Mouse (Mus musculus) kidney, adult 9 months (tissue): Measurements from ENCODE around the gene Mansc1.
"Not testable (repeated sequence)": the region's sequence is repeated elsewhere in the genome, so short reads cannot be mapped to it uniquely, and the experiment has no call there.

Source experiments
- DNase-seq: peaks from one replicate; pipeline ENCODE4 v3.0.0; 2022

Mansc1 gene

DNA sequence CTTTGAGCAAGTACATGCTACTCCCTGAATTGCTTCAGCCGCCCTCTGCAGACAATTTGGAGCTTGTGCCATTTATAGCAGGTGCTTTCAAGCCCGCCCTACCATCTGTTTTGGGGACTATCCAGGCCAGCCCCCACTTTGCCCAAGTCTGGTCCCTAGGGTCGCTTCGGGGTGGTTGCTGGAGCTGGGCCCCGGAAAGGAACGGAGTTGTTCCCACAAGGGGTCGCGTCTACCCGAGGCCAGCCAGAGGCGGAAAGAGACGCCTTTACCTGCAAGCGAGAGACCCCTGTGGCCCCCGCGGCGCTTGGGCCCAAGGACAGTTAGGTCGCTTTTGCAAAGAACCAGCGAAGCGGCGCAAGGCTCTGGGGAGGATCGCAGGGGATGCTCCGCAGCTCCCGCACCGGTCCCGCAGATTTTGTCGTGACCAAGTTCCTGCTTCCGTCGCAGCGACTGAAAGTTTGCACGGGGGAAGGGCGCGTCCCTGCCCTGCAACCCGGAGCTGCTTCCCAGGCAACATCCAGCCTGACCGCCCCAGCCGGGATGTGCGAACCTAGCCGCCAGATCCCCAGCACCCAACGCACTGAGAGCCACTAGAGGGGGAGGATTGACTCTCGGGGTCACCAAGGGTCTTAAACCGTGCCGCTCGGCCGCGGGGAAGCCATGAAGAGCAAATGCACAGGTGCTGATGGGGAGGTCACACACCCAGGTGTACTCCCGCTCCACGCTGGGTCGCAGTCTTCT lies at the start of gene Mansc1:
Mansc1 (minus strand) TSS at position 542 of the 741 bp plus-strand sequence.
- DNase-seq, result peak; percentile 50

DNA sequence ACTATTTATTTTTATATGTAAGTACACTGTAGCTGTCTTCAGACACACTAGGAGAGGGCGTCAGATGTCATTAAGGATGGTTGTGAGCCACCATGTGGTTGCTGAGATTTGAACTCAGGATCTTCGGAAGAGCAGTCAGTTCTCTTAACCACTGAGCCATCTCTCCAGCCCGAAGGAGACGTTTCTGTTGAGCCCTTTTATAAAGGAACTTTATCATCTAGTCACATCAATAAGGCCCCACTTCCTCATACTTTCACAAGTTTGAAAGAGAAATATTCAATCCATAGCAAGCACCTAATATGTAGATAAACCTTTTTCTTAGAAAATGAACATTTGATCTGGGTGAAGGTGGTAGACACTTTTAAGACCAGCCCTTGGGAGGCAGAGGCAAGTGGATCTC lies 47.0 kb upstream of the Mansc1 start:
- not testable (repeated sequence) for DNase-seq

DNA sequence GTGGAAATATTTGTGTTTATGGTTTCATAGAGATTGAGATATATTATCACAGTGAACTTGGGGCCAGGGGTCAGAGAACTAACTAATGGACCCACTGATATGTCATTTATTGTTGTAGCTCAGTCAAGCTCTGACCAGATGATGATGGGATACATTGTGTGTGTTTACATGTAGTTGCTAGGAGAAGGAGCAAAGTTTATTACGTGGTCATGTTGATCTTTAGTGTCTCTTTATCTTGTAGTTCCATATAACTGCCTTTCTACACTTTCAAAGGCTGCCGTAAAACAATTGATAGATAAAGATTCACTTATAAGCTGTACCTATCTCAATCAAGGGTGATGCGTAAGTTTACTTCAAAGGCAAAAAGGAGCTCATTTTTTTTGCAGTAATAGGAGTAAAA lies 45.7 kb upstream of the Mansc1 start:
- no peak for DNase-seq

DNA sequence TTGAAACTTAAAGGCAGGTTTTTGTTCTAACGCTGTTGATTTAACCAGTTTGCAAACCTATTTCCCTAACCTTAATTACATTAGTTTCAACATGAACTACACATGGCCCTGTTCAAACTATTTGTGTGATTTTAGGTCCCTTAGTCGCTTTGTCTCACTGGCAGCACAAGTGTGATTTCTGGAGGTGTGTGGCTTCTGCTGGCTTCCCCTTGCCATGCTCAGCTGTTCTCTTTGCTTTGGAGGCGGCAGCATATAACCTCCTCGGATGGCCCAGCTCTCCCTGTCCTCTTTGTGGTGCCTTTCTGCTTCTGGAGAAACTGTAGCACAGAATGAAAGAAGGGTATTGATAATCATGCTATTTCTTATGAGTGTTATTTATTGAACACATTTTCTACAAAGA lies 45.2 kb upstream of the Mansc1 start:
- DNase-seq, result no peak

DNA sequence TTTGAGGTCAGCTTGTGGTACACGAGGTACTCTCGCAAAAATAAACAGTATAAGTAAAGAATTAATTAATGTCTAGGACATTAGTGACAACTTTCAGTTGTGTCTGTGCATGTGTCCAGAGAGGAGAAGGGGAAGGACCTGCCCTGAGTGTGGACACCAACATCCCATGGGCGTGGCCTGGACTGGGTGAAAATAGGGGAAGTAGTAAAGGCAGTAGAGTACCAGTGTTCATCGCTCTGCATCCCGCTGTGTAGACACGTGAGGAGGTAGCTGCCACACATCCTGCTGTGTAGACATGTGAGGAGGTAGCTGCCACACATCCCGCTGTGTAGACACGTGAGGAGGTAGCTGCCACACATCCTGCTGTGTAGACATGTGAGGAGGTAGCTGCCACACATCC lies 41.4 kb upstream of the Mansc1 start:
- DNase-seq, result not testable (repeated sequence)

DNA sequence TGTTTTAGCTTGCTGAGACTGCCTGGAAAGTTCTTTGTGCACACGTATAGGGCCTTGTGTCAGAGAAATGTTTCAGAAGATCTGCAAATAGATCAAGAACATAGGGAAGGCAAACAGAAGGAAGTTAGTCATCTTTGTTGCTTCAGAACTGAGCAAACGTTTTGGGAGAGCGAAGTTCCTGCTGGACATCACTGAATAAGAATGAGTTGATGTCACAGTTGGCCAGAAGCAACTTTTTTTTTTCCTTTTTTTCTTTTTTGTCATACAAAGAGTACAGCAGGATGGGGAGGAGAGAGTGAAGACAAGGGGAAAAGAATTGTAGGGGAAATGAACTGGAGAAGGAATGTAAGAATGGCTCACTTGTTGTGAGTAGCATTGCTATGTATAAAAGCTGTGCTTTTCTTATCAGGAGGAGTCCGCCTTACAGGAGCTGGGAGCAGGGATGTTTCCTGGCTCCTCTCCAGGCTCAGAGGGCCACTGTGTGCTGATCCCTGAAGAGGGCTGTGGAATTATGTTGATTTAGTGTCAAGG lies 38.7 kb upstream of the Mansc1 start:
- DNase-seq, result peak; percentile 27

DNA sequence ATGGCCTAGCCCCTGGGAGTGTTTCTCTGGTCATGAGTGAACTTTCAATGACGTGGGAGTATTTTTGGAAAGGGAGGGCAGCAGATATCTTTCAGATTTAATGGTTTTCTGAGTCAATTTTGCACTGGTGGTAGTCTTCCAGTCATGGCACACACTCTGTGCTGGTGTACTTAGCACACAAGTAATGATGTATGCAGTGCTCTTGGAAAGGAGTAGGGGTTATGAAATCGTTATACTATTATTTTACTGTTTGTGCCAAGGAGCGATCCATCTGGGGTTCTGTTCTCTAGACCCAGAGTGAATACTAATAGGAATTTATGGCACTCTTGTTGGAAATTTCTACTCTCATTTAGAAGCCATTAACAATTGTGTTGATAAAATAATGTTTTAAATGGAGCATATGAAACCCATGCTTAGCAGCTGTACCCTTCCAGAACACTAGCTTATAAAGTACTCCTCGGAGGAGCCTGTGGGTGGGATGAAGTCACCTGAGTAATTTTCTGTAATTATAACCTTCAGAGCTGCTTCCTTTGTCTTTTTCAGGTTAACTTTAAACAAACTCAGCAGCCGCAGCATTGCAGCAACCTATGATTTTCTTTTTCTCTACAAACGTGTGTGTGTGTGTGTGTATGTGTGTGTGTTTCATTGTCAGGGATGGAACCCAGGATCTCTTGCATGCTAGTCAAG lies 37.0 kb upstream of the Mansc1 start:
- DNase-seq, result no peak

DNA sequence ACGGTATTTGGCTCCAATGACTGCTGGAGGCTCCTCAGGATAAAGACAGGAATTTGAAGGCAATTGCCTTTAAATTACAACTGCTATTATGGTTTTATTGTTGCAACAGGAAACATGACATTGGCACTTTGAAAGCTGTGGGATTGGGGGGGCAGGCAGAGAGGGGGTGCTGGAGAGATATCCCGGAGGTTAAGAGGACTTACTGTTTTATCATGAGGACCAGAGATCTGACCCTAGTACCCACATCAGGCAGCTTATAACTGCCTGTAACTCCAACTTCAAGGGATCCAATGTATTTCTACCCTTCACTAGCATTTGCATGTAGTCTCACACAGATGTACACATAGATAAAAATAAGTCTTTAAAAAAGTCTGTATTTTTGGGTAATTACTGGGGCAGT lies 36.2 kb upstream of the Mansc1 start:
- no peak for DNase-seq

DNA sequence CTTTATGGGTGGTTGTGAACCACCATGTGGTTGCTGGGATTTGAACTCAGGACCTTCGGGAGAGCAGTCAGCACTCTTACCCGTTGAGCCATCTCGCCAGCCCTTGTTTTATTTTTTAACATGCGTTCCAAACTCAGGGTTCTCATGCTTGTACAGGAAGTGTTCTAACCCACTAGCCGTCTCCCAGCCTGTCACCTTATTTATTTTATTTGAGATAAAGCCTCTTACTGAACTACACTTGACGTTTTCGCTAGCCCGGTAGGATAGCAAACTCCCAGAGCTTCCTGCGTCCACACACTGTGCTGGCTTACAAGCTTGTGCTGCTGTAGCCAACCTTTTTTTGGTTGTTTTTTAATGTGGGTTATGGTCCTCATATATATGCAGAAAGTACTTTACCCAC lies 33.5 kb upstream of the Mansc1 start:
- no peak for DNase-seq

DNA sequence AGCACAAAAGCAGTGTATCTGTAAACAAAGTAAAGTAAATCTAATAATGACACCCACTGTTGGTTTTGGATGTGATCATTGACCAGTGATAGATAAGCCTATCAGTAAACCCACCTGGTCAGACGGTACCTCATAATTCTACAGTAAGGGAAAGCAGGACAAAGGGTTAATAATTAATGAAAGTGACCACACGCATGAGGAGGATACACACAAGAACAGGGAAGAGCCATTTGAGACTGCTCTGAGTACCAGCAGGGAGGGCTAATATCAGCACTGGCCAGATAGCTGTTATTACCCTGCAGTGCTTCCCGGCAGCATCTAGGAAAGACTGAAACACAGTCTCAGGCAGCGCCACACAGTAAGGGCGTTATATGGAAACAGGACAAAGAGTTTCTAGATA lies 32.3 kb upstream of the Mansc1 start:
- DNase-seq, result peak; percentile 51

DNA sequence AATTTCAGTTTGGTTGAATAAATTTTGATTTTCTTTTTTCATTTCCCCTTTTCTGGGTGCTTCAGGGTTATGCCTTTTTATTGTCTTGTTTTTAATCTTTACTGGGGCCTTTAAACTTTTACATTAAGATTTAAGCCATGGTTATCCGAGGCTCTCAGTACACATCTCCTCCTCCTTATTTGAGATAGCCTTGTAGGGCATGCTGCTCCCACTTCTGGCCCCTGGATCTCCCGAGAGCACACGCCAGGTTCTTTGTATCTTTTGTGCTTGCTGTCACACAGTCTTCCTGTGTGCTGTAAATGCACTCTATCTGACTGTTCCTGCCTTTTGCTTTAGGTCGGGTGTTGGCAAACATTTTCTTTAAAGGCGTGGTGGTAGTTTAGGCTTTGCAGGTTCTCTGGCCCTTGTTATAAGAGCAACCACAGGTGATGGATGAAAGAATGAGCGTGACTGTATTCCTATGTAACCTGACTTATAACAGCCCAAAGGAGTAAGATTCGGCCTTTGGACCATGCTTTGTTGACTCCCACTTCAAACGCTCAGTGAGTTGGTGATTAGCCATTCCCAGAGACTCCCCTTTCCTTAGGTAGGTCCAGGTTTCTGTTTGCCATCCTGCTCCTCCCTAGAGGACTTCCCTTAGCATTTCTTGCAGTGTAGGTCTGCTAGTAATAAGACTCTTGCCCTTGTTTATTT lies 28.6 kb upstream of the Mansc1 start:
- peak; percentile 41 for DNase-seq

DNA sequence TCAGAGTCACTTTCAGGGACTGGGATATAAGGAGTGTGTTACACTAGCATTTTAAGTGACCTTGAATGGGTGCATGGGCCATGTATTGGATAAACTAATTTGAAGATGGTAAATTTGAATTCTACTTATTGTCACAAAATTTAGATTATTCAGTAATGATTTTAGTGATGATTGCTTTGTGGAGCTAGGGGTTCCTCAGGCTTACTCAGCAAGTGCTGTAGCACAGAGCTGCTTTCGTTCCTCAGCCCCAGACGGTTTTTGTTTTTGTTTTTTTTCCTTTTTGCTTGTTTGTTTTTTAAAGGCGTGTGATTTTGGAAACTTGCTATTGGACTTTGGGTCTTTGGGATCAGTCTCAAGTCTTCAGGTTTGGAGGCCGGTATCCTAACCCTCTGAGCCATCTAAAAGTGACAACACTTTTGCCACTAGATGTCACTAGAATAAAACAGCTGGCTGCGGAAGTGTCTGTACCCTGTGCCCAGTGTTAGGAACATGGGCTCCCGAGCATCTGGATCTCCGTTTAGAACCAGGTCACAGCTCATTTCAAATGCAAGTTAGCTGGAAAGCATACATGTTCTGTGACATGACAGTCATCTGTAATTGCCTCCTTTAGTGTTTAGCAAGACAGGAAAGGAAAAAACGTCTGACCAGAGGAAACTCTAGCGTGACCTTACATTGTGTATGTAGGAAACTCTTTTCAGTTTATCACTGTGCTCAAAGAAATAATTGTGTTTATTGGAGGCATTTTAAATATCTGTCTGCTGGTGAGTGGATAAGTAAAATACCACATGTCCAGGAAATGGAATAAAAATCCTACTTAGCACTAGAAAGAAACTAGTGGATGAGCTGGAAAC lies 27.0 kb upstream of the Mansc1 start:
- peak; percentile 87 for DNase-seq

DNA sequence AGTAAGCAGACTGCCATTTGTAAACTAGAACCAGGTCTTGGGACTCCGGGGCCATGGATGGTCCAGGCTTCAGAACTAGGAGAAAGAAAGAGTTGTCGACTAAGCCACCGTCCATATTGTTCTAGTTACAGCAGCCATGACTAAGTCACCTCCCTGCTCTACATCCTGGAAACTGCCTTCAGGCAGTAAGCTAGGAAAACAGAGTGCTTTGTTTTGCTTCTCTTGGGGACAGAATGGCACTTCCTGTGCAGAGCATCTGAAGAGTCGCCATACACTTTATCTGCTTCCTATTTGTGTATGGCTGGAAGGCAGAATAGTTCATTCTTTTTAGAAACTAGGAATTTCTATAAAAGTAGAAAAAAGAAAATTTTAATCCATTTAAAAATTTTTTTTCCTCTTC lies 24.2 kb upstream of the Mansc1 start:
- no peak for DNase-seq

DNA sequence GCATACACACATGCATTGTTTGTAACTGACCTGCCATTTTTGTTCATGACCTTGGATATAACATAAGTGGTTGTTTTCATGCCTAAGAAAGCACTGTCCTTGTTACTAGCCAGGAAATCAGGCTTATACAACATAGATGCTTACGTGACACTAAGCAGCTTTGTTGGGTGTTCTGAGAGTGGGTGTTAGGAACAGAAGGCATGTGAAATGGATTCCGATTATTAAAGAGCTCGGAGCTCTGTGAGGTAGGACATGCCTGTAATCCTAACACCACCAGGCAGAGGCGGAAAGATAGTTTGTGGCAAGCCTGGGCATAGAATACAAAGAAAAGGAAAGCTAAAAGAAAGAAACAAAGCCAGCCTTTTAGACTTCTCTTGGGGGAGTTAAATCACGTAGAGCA lies 16.1 kb upstream of the Mansc1 start:
- DNase-seq, result no peak

DNA sequence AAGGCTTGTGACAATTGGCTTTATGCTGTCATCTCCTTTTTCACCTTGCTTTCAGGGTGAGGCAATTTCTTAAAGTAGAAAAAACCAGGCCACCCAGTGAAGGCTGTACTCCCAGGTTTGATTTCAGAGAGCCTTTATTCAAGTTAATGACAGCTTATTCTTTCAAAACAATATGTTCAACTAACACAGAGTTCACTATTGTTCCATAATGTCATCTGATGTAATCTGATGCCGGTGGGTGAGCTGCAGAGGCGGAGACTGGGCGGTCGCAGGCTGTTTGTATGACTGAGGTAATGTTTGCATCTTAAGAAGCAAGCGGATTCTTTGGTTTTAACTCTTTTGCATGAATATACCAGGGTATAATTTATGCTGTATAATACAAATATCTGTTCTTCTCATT lies 15.3 kb upstream of the Mansc1 start:
- DNase-seq, result no peak

DNA sequence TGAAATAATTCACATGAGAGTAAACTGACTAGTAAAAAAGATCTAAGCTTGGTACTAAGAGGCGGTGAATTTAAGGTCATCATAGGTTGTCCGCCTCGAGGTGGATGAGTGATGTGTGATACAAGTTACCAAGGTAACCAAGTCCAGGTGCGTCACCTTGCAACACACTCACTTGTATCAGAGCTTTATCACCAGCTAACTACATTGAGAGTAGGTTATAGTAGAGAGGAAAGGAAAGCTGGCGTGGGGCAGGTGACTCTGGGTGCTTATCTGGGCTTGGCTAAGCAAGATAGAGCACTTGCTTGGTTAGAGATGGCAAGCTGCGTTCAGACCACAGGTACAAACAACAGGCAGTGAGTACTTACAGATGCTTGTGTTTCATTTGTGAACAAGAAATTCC lies 14.5 kb upstream of the Mansc1 start:
- DNase-seq, result no peak

DNA sequence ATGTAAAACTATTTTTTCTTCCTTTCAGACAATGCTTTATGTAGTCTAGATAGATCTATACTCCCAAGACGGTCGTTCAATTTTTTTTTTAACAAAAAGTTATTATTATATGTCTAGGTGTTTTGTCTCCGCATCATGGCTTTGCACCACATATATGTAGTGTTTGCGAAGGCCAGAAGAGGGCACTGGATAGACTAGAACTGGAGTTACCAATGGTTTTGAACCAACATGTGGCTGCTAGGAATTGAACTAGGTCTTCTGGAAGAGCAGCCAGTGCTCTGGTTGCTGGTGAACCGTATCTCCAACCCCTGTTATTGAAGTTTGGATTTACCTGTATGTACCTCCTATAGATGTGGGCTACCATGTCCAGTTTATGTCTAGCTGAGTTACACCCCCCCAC lies 11.0 kb upstream of the Mansc1 start:
- DNase-seq, result no peak

DNA sequence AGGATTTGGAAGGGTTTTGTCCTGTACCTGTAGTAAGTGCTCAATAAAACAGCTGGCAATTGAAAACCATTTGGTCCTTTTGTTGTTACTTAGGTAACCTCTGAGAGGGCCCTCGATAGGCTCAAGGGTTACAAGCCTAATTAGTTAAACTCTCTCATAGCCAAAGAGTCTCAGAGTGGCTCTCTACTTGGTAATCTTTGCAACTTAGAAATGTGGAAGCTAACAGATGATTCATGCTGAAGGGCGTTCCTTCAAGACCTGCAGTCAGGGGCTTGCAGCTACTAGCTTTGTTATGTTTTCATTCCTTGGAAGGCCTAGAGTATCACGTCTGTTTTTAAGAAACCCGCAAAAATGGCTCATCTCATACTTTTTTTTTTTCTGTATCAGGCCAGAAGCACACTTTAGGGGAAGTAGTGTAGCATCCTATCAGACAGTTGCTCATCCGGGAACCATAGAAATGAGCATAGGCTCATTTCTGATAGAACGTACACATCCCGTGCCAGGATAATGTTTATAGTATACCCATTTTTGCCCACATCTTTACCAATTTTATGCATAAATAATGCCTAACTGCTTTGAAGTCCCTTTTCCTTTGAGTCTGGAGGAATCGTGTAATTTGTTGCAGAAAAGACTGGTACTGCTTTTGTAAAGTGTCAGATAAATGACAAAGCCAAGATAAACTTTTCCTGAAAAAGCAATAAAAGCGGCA lies 9.6 kb upstream of the Mansc1 start:
- DNase-seq, result peak; percentile 38

DNA sequence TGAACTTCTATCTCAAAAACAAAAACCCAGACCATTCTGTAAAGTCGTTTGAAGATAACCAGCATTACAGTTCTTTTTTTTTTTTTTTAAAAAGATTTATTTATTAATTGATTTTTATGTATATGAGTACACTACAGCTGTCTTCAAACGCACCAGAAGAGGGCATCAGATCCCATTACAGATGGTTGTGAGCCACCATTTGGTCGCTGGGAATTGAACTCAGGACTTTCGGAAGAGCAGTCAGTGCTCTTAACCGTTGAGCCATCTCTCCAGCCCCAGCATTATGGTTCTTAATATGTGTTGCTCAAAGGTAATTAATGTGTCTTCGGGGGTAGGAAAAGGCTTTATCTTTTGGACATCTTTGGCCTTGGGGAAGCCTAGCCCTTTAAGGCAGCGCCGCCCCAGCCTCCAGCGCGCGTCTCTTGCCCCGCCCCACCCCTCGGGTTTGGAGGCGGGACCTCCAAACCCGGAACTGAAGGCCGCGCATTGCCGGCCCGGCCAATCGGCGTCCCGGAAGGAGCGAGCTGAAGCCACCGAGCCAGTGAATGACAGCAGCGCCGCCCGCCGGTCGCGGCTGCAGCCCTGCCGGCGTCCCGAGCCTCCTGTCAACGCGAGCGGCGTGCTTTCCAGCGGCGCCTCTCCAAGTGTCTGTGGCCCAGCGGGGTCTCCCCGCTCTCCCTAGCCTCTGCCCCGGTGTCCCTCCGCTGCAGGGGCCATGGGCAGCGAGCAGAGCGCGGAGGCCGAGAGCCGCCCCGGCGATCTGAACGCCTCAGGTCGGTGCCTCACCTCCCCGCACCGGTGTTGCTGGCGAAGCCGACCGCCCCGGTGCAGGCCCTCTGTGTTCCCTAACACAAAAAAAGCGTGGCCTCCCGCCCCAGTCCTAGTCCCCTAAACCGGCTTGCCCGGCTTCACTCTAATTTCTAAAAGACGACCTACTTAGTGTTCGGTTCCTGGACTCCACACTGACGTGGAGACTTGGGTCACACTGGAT lies 8.5 kb upstream of the Mansc1 start:
- DNase-seq, result peak; percentile 94

DNA sequence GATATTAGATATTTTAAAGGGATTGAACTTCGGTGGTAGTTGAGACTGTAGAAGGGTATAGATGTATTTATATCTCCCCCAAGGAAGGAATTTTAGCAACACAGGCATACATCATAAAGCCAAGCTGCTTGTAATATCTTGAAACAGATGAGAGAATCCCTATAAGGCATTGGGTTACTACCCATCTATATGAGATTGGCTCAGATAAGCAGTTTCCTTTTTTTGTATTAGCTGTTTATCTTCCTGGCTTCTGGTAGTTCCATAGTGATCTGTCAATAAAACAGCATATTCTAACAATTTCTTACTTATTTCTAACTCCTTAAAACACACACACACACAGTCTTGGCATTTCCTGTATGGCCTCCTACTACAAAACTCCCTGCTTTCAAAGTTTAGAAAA lies 7.6 kb upstream of the Mansc1 start:
- DNase-seq, result no peak

DNA sequence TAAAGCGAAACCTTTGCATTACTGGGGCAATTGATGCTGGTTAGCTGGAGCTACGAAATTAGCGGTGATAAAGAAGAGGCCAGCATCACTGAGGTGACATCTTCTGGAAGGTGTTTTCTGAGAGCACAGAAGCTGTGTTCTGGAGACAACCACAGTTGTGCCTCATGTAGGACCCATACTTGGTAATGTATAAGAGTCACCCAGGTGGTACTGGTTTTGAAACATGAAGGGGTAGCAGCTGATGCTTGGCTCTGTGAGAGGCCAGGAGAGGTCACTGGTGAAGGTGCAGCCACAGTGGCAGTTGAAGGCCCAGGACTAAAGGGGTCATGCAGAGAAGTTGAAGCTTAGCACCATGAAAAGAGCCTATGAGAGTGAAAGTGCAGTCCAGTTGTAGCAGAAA lies 6.9 kb upstream of the Mansc1 start, which contains the start of gene Borcs5:
Borcs5 (plus strand) TSS at position 301 of the 400 bp plus-strand sequence.
- DNase-seq, result no peak
